Mouse (Mus musculus) adrenal gland, postnatal 4 days (tissue): ENCODE measurements around the gene Lrrc40. TPM values are rescaled to one million over a fixed set of nuclear protein-coding genes. Genes with fewer than 3 reads are reported as not detected.
"Not testable (repeated sequence)": the region's sequence is repeated elsewhere in the genome, so short reads cannot be mapped to it uniquely, and the experiment has no call there.

Experiments used
- DNase-seq, 2 experiments: peaks; one replicate each; pipeline ENCODE4 v3.0.0; 2021 to 2022; ENCODE audit warnings: low spot score in 2 of 2, mixed read lengths in 2 of 2
- total RNA-seq, 2 experiments: library from RNA; stranded (reverse); gene quantifications; 2 replicates each; pipeline ENCODE4 v1.2.3; 2021

The Lrrc40 gene
- total RNA-seq, 2 experiments from 2014 or later = 42.9 to 44.3 TPM

DNA sequence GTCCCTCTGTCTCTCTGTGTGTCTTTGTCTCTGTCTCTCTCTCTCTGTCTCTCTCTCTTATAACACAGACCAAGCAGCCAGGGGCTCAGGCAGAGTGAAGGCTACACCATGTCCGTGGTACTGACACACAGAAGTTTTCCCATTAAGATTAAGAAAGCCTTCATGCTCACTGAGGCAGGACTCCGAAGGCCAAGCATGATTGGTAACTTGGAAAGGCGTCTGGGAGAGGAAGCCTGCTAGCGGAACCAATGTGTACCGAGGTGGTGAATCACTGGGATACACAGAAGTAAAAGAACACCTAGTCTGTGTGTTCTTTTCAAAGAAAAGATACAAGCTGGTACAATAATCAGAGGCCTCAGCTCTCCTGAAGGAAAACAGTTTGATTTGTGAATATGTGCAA lies 41.4 kb downstream of the Lrrc40 start:
- no peak for DNase-seq

DNA sequence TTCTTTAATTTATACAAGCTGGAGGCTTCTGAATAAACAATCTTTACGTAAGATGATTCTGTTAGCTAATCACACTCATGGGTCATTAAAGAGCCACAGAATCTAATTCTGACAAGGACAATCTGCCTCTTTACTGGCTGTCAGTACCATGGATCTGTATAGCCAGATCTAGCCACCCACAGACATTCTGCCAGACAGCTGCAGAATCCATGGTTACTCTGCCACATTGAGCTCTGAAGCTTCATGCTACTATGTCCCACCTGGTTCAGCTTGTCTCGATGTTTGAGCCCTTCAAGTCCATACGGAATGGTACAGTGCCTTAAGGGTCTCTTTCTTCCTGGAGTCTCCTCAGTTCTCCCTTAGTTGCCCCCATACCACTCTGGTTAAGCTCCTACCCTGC lies 55.1 kb downstream of the Lrrc40 start:
- DNase-seq = no peak

DNA sequence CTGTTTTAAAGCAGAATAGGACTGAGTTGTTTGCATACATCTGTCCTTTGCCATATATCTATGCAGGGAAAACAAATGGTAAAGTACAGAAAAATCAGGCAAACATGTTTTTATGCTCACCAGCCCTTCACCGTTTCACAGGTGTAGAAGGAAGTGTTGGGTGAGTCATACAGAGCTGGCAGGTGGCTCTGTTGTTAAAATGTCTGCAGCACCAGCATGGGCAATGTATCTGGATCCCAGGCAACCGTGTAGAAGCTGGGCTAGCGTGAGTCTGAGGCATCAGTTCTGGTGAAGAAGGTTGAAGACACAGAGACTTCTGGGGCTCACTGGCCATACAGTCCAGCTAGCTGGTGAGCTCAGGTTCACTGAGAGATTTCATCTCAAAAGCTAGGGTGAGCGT lies 57.5 kb downstream of the Lrrc40 start:
- no peak for DNase-seq

DNA sequence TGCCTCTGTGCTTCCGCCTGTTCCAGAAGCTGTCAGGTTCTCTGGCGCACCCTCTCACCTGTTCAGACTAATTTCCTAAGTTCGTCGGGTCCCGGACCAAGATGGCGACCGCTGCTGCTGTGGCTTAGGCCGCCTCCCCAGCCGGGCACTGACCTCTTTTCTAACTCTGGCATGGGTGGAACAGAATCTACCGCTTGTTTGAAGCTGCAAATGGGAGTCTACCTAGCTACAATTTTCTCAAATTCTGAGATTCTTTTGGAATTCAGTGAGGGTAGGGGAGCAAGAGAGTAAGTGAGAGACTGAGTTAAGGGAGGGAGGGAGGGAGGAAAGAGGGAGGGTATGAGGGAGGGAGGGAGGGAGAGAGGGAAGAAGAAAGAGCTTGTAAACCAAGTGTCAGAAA lies 65.6 kb downstream of the Lrrc40 start:
- not testable (repeated sequence) for DNase-seq

DNA sequence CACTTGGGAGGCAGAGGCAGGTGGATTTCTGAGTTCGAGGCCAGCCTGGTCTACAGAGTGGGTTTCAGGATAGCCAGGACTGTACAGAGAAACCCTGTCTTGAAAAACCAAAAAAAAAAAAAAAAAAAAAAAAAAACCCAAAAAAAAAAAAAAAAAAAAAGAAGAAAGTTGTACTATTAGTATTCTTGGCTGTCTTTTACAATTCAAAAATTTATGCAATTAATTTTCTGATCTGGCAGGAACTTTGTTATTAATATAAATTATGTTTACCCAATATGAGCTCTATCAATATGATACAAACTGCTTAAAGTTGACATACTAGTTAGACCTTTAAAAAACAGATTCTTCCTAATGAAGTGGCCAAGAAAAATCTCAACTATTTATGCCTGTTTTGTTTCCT lies 66.1 kb downstream of the Lrrc40 start:
- DNase-seq = not testable (repeated sequence)

DNA sequence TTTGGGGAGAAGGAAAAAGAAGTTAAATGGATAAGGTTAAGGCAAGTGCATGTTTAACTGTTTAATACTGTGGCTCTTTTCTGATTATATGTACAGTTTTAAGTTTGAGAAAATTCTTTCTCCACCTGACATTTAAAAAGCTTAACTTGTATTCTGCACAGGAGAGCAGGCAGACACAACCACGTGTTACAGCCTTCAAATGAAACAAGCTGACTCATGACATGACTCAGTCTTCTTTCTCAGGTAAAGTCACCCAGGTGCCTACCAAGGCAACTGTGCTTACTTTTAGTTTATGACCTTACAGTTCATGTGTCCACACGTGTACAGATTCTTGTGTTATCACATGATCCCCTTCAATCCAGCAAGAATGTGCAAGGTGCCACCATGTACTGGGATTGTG lies 67.0 kb downstream of the Lrrc40 start:
- no peak for DNase-seq

DNA sequence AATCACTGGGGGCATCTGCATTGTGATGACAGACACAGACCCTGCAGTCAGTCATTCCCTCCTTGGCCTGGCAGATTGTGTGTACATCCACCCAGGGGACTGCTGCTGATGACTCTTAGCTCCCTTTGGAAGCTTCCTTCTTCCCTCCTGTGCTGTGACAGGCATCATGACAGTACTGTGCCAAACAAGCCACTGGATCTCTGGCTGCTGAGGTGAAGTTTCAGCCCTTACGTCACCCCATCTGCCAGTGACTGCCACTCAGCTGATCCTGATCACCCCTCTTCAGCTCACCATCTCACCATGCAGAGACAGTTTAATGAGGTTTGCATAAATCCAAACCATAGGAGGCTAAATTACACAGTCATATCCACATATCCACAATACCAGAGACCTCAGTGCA lies 68.8 kb downstream of the Lrrc40 start:
- DNase-seq = no peak

Other genes starting within 250 kb of the Lrrc40 start
- gene Cth, start 111.6 kb upstream of the Lrrc40 start, total RNA-seq = 10 to 100 TPM; 12.4 to 15.0 TPM
- gene Ankrd13c, start 89.4 kb upstream of the Lrrc40 start, total RNA-seq = 10 to 100 TPM; 57.5 to 62.0 TPM
- gene Srsf11, start within 50 bp of the Lrrc40 start, total RNA-seq = 100 to 1,000 TPM; 217 to 245 TPM